Mouse (Mus musculus) ovary, adult 18-20 months (tissue): Measurements from ENCODE around the gene Vmn1r10.

Source experiments
- DNase-seq: peaks from one replicate; pipeline ENCODE4 v3.0.0; 2022; ENCODE audit warnings: low spot score, mixed read lengths

The Vmn1r10 gene

DNA sequence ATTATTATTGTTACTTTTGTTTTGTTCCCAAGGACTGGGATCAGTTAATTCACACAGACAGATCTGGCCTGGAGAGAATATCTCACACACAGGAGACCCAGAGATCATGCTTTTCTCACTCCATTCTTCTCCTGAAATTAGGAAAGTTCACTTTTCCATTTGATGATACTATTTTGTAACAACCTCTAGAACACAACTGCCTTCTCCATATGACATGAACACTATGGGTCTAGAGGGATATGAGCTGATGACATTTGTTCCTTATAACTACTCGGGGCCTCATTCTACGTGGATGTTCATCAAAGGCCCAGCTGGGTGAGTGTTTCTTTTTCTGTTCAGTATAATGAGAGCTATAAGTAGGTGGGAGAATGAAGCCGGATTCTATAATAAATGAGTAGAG is at the start of gene Vmn1r10:
Vmn1r10 (plus strand) TSS at position 301 of the 400 bp plus-strand sequence.
- no peak for DNase-seq

DNA sequence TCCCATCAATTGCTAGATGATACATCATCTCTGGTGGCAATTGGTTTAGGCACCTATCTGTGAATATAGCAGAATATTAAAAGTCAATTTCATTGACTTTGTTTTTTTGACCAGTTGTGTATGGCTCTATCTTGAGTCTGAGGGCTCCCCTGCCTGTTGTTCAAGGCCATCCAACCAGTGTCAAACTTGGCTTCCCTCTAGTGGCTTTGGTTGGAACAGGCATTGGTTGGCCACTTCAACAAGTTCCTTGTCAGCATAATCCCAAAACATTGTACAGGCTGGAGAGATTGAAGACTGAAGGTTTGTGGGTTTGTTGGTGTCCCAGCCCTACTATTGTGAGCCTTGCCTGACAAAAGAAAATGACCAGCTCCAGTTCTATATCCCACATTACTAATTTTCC is 45.5 kb upstream of the Vmn1r10 start:
- no peak for DNase-seq

DNA sequence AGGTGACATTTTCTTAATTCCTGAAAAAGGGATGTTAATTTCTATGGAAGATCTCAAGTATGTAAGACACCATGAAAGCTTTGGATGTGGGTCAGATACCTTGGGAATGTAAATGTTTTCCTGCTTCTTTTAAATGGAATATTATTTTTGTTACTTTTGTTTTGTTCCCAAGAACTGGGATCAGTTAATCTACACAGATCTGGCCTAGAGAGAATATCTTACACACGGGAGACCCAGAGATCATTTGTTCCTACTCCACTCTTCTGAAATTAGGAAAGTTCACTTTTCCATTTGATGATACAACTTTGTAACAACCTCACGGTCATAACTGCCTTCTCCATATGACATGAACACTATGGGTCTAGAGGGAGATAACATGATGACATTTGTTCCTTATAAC is 42.8 kb upstream of the Vmn1r10 start, which contains the start of gene Vmn1r9:
Vmn1r9 (plus strand) TSS at position 301 of the 400 bp plus-strand sequence.
- DNase-seq: no peak

DNA sequence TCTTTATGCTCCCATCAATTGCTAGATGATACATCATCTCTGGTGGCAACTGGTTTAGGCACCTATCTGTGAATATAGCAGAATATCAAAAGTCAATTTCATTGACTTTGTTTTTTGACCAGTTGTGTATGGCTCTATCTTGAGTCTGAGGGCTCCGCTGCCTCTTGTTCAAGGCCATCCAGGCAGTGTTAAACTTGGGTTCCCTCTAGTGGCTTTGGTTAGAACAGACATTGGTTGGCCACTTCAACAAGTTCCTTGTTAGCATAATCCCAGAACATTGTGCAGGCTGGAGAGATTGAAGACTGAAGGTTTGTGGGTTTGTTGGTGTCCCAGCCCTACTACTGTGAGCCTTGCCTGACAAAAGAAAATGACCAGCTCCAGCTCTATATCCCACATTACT is 2.9 kb upstream of the Vmn1r10 start:
- no peak for DNase-seq

DNA sequence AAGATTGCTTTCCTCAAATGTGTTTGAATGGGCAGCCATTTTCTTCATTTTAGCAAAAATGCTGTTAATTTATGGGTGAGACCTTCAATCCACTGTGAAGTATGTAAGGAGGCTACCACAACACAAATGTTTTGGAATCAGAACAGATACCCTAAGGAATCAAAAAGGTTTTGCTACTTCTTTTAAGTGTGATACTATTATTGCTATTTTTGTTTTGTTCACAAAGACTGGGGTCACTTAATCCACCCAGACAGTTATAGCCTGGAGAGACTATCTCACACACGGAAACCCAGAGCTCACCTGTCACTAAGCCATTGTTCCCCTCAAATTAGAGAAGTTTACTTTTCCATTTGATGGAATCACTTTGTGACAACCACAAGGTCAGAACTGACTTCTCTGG is 23.9 kb downstream of the Vmn1r10 start, which contains the start of gene Vmn1r11:
Vmn1r11 (plus strand) TSS at position 301 of the 400 bp plus-strand sequence.
- no peak for DNase-seq

DNA sequence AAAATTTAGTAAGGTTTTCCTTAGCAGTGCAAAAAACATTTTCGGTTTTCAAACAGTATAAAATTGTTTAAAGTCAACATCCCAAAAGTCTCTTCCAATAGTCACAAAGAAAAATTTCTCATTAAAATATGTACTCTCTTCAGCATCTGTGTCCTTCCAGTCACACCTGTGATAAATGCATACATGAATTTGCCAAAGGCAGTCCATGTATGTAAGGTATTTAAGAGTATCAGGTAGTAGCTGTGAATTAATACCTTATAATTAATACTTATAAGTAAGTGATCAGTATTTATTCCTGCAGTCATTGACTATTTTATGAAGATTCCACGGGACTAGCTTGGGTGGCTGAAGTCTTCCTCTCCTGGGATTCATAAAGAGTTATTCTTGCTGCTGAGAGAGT is 47.4 kb downstream of the Vmn1r10 start, which contains the start of gene Vmn1r12:
Vmn1r12 (plus strand) TSS at position 301 of the 400 bp plus-strand sequence.
- DNase-seq: no peak
